In genomic region chr1:182055122-182055521, GRCm38 (mm10) we compare ENCODE assay signal across 12 mouse cellular contexts. TPM values are rescaled to one million over a fixed set of nuclear protein-coding genes. Genes with fewer than 3 reads are reported as not detected.
A peak's percentile ranks its signal among the peaks of the same experiment; 100 is the strongest.
DNase-seq lines count a peak whose midpoint lies in the region.
"Had no signal": no experiment of that assay in that cellular context is flagged by ENCODE, and none has a peak within 500 bp of the region (broad histone marks: within the 10 kb centered on the region; RNA-seq: fewer than 3 reads in every experiment).

No protein-coding gene starts in this region.

- peaks cover 36% of the 10 kb centered on the region for H3K4me1 ChIP-seq in heart, embryonic 10.5 days

- H3K9me3 ChIP-seq in heart, embryonic 10.5 days: no peaks in the 10 kb centered on the region
- H3K9me3 ChIP-seq: kidney, embryonic 15.5 days had no signal

- peak overlapping the region; percentile 72 for H3K27ac ChIP-seq in heart, embryonic 10.5 days
- H3K27ac ChIP-seq: kidney, embryonic 15.5 days had no signal

- H3K27me3 ChIP-seq in heart, embryonic 10.5 days (ENCODE audit: insufficient read depth, poor library complexity, severe bottlenecking): no peaks in the 10 kb centered on the region
- H3K27me3 ChIP-seq: kidney, embryonic 15.5 days had no signal

- no peaks in the 10 kb centered on the region for H3K36me3 ChIP-seq in heart, embryonic 10.5 days
- H3K36me3 ChIP-seq: kidney, embryonic 15.5 days had no signal

- no peak for DNase-seq in heart, embryonic 10.5 days (ENCODE audit: low spot score)
- DNase-seq in heart, postnatal 10 days: no peak
- peak; percentile 75 for DNase-seq in ovary, adult 18-20 months (ENCODE audit: low spot score)
- DNase-seq in ovary, postnatal 10 days (ENCODE audit: low spot score): no peak
- peak; percentile 44 for DNase-seq in gastrocnemius, postnatal 10 days
- peak; percentile 54 for DNase-seq in testis, postnatal 14 days (ENCODE audit: low spot score)
- DNase-seq in cerebellum, adult 9-10 months: no peak
- DNase-seq in cerebellum, adult 18-20 months: no peak
- DNase-seq: cerebellum, adult 11-12 months; heart, adult 18-20 months; liver had no signal

- 23% methylated on average over 9 of the region's 9 CpGs for WGBS in heart, embryonic 10.5 days

- H3K4me3 ChIP-seq in heart, embryonic 10.5 days: no peak overlapping the region
- H3K4me3 ChIP-seq: kidney, embryonic 15.5 days had no signal

- intact Hi-C loops in heart, postnatal 10 days (cut with DNase I): no loop called here

RNA-seq across cellular contexts. Expression of gene Enah, which starts 35.3 kb away (rescaled TPM):
- 19.5 and 24.5 TPM in 2 replicates for polyA plus RNA-seq in heart, embryonic 10.5 days (2016; fragmentation: Nextera tagmentation; extraction: Ambion mirVana)
- 100 to 1,000 TPM; 140 to 156 TPM for total RNA-seq in heart, postnatal 10 days (2021)
- 100 to 1,000 TPM in 1 of 2 experiments, 10 to 100 TPM in 1; 98.5 to 134 TPM for total RNA-seq in gastrocnemius, postnatal 10 days (2021)

Comparison
In these comparisons a context has a peak if more than half of its experiments do, and no peak if none do; other contexts are left out.
1. DNase-seq: peak in ovary, adult 18-20 months (single experiment), gastrocnemius, postnatal 10 days (single experiment) and testis, postnatal 14 days (single experiment); none in heart, embryonic 10.5 days (single experiment), heart, postnatal 10 days (0 of 2), ovary, postnatal 10 days (single experiment), cerebellum, adult 9-10 months (single experiment) and cerebellum, adult 18-20 months (0 of 2).